Mouse (Mus musculus) lung, adult 2 months (tissue): Measurements from ENCODE around the gene Atp5g1. TPM values are rescaled to one million over a fixed set of nuclear protein-coding genes. Genes with fewer than 3 reads are reported as not detected.
A peak's percentile ranks its signal among the peaks of the same experiment; 100 is the strongest.

ENCODE experiments used
- DNase-seq: peaks from one replicate; pipeline ENCODE4 v3.0.0; 2022
- H3K4me1 ChIP-seq: fragments of 200-500 bp; 2 replicates; pipeline ENCODE4 v1.6.1; 2011; ENCODE audit warnings: low read length; ENCODE audit not compliant: control insufficient read depth, insufficient read depth
- H3K4me3 ChIP-seq: fragments of 200-500 bp; replicated peaks from 2 replicates; pipeline ENCODE3; 2011; ENCODE audit warnings: low read depth, mild to moderate bottlenecking, control low read depth, low read length; ENCODE audit errors: extremely low read depth
- CTCF ChIP-seq: fragments of 200-500 bp; IDR thresholded peaks from 2 replicates; pipeline ENCODE4 v1.5.1; 2011; ENCODE audit warnings: mild to moderate bottlenecking, low read length, control low read depth; ENCODE audit not compliant: insufficient read depth
- POLR2A ChIP-seq: fragments of 200-500 bp; IDR thresholded peaks from 2 replicates; pipeline ENCODE4 v1.6.1; 2011; ENCODE audit warnings: low read depth, mild to moderate bottlenecking, control low read depth, low read length, borderline replicate concordance; ENCODE audit errors: extremely low read depth
- WGBS: fragments of 180-500 bp; shearing (Covaris S2); methylation state at CpG from one replicate; pipeline ENCODE4 v1.1.7; 2018; 5-methylcytosine and 5-hydroxymethylcytosine counted together
- polyA plus RNA-seq: library from polyadenylated mRNA; depleted of rRNA; stranded (reverse); fragments of >200 nt; gene quantifications from 2 replicates; pipeline ENCODE4 v1.2.3, GENCODE M21; 2012

Atp5g1 gene
- polyA plus RNA-seq, 1 experiment, result 352 TPM

- no peak for DNase-seq
- peaks cover 6% of the 10 kb centered on the region; the same call in 1 of the 2 replicates for H3K4me1 ChIP-seq
- 12% methylated on average over 17 of the region's 17 CpGs for WGBS
- TF ChIP-seq POLR2A (no peak), CTCF (no peak)
- H3K4me3 ChIP-seq, result peak overlapping the region; percentile 89
Observed at GRCm38 (mm10) chr11:96074351-96075176, 906 bp downstream of the Atp5g1 start.

- TF ChIP-seq CTCF (no peak), POLR2A (no peak)
- Histone ChIP-seq H3K4me3 (no peak overlapping the region), H3K4me1 (peaks cover 6% of the 10 kb centered on the region; the same call in 1 of the 2 replicates)
- WGBS, result 75% methylated on average over 9 of the region's 9 CpGs
- DNase-seq, result no peak
Observed at GRCm38 (mm10) chr11:96073295-96073993, 2.0 kb downstream of the Atp5g1 start.

- DNase-seq, result no peak
- Histone ChIP-seq H3K4me1 (peaks cover 4% of the 10 kb centered on the region; the same call in 1 of the 2 replicates), H3K4me3 (no peak overlapping the region)
- 90% methylated on average over 1 of the region's 1 CpGs for WGBS
- TF ChIP-seq CTCF, result no peak
Observed at GRCm38 (mm10) chr11:96071013-96071412, 4.5 kb downstream of the Atp5g1 start.

- no peak for TF ChIP-seq POLR2A
- TF ChIP-seq CTCF, result no peak
- H3K4me1 ChIP-seq, result peaks cover 4% of the 10 kb centered on the region; the same call in 1 of the 2 replicates
- WGBS, result 93% methylated on average over 7 of the region's 7 CpGs
- no peak overlapping the region for H3K4me3 ChIP-seq
- no peak for DNase-seq
Observed at GRCm38 (mm10) chr11:96070353-96070752, 5.1 kb downstream of the Atp5g1 start.

GRCm38 (mm10) chr11:96068231-96068630 lies 7.2 kb downstream of the Atp5g1 start:
- TF ChIP-seq CTCF, result no peak
- no peak for TF ChIP-seq POLR2A
- Histone ChIP-seq H3K4me3 (no peak overlapping the region), H3K4me1 (peaks cover 8% of the 10 kb centered on the region)
- WGBS, result 49% methylated on average over 5 of the region's 5 CpGs
- DNase-seq, result no peak

- DNase-seq, result peak; percentile 95
- peaks cover 13% of the 10 kb centered on the region for H3K4me1 ChIP-seq
- H3K4me3 ChIP-seq, result peak within 1 kb of the TSS; percentile 76
- TF ChIP-seq POLR2A (peak; percentile 84), CTCF (no peak)
- 5% methylated on average over 50 of the region's 50 CpGs for WGBS
Observed at GRCm38 (mm10) chr11:96065215-96065911, 10.1 kb downstream of the Atp5g1 start, which contains the start of gene Ube2z. Gene Ube2z (minus strand): TSS chr11:96065388.

DNA sequence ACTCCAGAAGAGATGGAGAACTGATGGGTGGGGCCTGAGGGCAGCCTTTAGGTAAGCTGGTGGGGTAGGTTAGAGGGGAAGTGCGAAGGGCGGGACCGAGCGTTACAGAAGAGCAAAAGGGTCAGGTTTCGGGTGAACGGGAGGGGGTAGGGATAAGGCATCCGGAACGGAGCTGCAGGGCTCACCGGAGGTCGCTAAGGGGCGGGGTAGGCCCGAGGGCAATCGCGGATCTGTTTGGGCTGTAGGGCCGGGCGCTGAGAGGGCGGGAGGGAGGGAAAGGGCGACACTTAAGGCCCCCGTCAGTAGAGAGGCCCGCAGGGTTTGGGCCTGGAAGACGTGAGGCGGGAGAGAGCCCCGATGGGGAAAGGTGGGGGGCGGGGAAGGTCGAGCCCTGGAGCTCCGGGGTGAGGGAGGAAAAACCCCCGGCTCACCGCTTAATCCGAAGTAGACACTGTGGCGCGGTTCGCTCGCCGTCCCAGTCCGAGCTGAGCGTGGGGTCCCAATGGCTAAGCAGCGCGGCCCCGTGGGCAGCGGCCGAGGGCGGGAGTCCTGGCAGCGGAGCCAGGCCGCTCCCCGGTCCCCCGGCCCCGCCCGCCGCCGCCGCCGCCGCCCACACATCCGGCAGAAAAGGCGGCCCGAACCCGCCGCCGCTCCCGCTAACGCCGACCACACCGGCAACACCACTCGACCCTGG lies 10.8 kb downstream of the Atp5g1 start:
- TF ChIP-seq POLR2A, result 0 out of 2 replicates have a peak, but pooled peaks have one; percentile 15
- TF ChIP-seq CTCF, result no peak
- under 1% methylated on average over 60 of the region's 64 CpGs for WGBS
- no peak for DNase-seq
- peak overlapping the region; percentile 76 for H3K4me3 ChIP-seq
- H3K4me1 ChIP-seq, result peaks cover 13% of the 10 kb centered on the region

DNA sequence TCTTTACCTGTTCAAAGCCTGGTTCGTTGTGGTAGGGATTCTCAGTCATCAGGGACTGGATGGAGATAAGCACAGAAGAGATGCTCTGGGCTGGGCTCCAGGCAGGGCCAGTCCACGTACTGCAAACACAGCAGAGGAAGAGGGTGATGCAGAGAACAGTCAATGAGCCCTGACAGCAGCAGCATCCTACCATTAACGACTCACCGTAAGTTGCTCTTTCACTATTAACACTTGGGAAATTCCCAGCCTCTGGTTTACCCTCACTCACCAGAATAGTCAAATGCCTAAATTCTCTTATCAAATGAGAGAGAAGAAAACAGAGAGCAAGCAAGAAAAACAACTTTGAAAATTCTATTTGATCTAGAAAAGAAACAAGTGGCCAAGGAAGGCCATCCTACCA lies 17.2 kb downstream of the Atp5g1 start:
- no peak overlapping the region for H3K4me3 ChIP-seq
- TF ChIP-seq CTCF (no peak), POLR2A (no peak)
- no peak for DNase-seq
- 82% methylated on average over 4 of the region's 4 CpGs for WGBS
- peaks cover 5% of the 10 kb centered on the region for H3K4me1 ChIP-seq

GRCm38 (mm10) chr11:96050854-96051253 lies 24.6 kb downstream of the Atp5g1 start:
- Histone ChIP-seq H3K4me1 (no peaks in the 10 kb centered on the region), H3K4me3 (no peak overlapping the region)
- 93% methylated on average over 3 of the region's 3 CpGs for WGBS
- no peak for TF ChIP-seq CTCF
- TF ChIP-seq POLR2A, result no peak
- DNase-seq, result no peak
